Mouse (Mus musculus): Measurements from ENCODE around the gene Zmat3.
A peak's percentile ranks its signal among the peaks of the same experiment; 100 is the strongest.

Zmat3 gene

GRCm38 (mm10) chr3:32371957-32372356 lies 6.1 kb upstream of the Zmat3 start:
- DNase-seq = no peak

GRCm38 (mm10) chr3:32367516-32367915 lies 1.7 kb upstream of the Zmat3 start:
- no peak for DNase-seq

- peak; percentile 15 for DNase-seq
Measured at GRCm38 (mm10) chr3:32366246-32366734, 476 bp upstream of the Zmat3 start.

- DNase-seq = peak; percentile 1
Measured at GRCm38 (mm10) chr3:32364841-32365545, 821 bp downstream of the Zmat3 start.

GRCm38 (mm10) chr3:32364195-32364594 lies 1.6 kb downstream of the Zmat3 start:
- DNase-seq = peak; percentile 1

GRCm38 (mm10) chr3:32361221-32361620 lies 4.6 kb downstream of the Zmat3 start:
- DNase-seq = no peak

- DNase-seq = no peak
Measured at GRCm38 (mm10) chr3:32347881-32348280, 17.9 kb downstream of the Zmat3 start.

- DNase-seq = no peak
Measured at GRCm38 (mm10) chr3:32345249-32345648, 20.6 kb downstream of the Zmat3 start.

GRCm38 (mm10) chr3:32344825-32345224 lies 21.0 kb downstream of the Zmat3 start:
- no peak for DNase-seq

- DNase-seq = no peak
Measured at GRCm38 (mm10) chr3:32343371-32343770, 22.4 kb downstream of the Zmat3 start.

- DNase-seq = no peak
Measured at GRCm38 (mm10) chr3:32341434-32341833, 24.4 kb downstream of the Zmat3 start.

GRCm38 (mm10) chr3:32338231-32338630 lies 27.6 kb downstream of the Zmat3 start:
- DNase-seq = no peak

GRCm38 (mm10) chr3:32337770-32338169 lies 28.0 kb downstream of the Zmat3 start:
- DNase-seq = no peak

GRCm38 (mm10) chr3:32334901-32335300 lies 30.9 kb downstream of the Zmat3 start:
- peak; percentile 83 for DNase-seq

- peak; percentile 88 for DNase-seq
Measured at GRCm38 (mm10) chr3:32333456-32334086, 32.2 kb downstream of the Zmat3 start.

GRCm38 (mm10) chr3:32317901-32318416 lies 47.9 kb downstream of the Zmat3 start:
- DNase-seq = no peak

- peak; percentile 52 for DNase-seq
Measured at GRCm38 (mm10) chr3:32317165-32317900, 48.5 kb downstream of the Zmat3 start.

- DNase-seq = no peak
Measured at GRCm38 (mm10) chr3:32314746-32315145, 51.1 kb downstream of the Zmat3 start.

- no peak for DNase-seq
Measured at GRCm38 (mm10) chr3:32304171-32304570, 61.6 kb downstream of the Zmat3 start.

GRCm38 (mm10) chr3:32292001-32292400 lies 73.8 kb downstream of the Zmat3 start:
- no peak for DNase-seq
